Mouse (Mus musculus) layer of hippocampus, adult 8-10 months (tissue): ENCODE results near the gene Lrrc8a. TPM values are rescaled to one million over a fixed set of nuclear protein-coding genes. Genes with fewer than 3 reads are reported as not detected.

Source experiments
- DNase-seq, 2 experiments: peaks; one replicate each; pipeline ENCODE4 v3.0.0; 2022; ENCODE audit warnings: low spot score in 2 of 2
- total RNA-seq, 4 experiments: library from RNA; stranded (reverse); gene quantifications; 2 replicates each; pipeline ENCODE4 v1.2.4; 2022

The Lrrc8a gene
- total RNA-seq, 4 experiments from 2014 or later: 54.5 to 70.6 (median 60.3) TPM

DNA sequence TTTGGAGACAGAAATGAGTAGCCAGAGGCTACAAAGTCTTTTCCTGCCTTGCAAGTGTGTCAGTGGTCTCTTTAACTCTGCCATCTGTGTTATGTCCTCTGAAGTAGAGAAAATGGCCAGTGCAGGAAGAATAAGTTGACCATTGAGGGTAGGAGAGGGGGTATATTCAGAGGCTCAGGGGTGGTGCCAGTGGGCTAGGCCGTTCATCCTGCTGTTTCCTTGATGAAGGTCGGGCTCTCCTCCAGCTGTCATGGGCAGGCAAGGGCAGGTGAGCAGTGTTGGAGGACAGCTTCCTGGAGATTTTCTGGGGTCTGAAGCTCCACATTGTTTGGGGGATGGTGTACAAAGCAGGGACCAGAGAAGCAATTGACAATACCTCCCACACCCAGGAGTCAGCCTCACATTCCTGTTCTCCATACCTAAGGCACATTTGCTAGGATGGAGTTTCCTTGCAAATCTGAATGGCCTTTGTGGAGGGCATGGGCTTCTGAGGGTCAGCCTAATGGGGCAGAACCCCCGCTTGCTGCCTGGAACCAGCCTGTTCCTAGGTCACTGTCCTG, 1.5 kb downstream of the Lrrc8a start:
- DNase-seq: no peak

DNA sequence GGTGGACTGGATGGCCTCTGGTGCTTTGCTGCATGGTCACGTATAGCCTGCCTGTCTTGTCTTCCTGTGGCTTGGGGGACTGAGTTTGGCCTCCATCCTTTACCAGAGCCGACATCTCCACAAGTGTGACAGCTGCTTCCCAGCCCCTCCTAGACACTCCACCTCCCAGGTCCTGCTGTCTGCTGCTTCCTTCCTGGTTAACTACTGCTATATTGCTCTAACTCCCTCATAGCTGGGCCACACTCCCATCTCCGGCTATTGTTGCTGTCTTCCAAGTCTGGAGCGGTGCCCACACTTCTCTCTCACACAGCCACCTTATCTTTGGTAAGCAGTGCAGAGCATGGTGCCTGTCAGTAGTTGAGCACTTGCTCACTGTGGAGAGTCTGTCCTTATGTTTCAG, 2.3 kb downstream of the Lrrc8a start:
- DNase-seq: no peak

DNA sequence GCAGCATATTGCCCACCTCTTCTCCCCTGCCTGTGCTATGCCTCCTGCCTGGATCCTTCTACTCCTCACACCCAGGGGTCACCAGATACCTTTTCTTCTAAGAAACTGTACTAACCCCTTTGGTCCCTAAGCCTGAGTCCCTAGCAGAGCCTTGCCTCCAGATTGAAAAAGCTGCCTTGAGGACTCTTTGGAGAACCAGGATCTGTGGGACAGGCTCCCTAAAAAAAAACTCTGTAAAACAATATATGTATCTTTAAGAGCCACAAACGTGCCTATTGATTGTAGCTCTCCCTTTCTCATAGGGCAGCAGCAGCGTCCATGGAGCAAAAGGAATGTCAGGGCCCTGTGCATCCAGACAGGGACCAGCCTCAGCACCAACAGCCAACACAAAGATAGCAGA, 2.8 kb downstream of the Lrrc8a start, which contains the start of gene Gm28035:
Gm28035 (plus strand) TSS at position 301 of the 400 bp plus-strand sequence.
- DNase-seq: no peak

DNA sequence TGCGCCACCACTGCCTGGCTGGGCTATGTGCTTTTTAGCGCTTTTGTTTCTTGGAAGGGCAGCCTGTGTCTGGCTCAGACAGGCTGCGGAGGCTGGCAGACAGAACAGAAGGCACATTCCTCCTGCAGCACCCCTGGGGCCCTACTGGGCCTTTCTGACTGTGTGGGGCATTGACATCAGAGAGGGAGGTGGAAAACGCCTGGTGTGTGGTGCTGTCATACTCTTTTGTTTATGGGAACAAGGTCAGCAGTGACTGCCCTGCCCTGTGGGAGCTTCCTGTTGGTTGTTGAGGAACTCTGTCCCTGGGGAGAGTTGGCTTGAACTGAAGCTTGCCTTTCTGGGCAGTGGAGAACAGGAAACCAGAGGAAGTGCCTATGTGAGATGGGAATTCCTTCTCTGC, 5.0 kb downstream of the Lrrc8a start:
- DNase-seq: no peak

DNA sequence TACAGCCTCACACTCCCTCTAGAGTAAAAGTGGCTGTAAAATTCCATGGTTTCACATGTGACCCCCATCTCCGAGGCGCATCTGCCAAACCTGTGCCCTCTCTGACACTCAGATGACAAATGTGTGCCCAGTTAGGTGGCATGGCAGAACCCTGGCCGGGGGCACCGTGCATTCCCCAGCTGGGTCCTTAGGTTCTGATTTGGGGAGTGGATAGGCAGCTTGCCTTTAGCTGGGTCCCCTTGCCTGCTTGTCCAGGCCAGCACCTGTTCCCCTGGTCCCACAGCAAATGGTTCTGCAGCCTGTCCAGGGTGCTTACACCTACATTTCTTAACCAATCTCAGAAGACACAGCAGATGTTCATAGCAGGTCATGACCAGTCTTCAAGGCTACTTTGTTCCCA, 5.9 kb downstream of the Lrrc8a start:
- no peak for DNase-seq

DNA sequence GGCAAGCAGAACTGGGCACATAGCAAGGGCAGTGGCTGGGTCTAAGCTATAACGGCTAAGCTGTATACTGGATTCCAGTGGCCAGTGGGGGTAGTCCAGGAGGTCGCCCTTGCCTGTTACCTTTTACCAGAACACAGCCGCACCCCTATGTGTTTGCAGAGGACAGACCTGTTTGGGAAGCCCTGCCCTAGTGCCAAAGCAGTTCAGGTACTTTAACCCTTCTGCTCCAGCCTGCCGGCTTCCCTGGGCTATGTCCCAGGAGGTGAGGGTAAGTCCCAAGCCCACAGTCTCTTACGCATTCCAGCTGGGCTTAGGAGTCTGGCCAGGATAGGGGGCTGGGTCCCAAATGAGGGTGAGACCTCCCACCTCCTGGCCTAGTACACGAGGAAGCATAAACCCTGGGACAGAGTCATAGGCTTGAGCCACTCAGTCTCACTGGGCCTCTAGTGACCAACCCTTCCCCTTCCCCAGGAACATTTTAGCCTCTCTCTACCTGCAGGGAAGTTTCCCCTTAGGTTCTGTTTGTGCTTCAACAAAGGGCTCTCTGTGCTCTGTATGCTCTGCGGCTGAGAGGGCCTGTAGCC, 7.2 kb downstream of the Lrrc8a start:
- no peak for DNase-seq

DNA sequence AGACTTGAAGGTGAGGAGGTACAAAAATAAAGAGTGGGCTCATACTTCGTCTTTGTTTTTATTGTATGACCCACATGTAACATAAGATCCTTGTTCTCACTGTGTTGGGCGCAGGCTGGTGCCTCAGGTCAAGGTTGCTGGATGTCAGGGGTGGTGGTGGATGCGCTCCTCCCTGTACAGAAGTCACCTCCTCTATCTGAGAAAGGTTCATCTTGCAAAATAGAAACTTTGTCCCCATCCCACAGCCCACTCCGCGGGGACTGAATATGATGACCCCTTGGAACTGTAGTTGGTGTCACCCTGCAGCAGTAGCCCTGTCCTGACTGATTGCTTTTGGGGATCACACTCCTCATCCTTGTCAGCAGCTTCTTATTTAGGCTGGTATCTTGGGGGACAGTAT, 9.5 kb downstream of the Lrrc8a start:
- no peak for DNase-seq

DNA sequence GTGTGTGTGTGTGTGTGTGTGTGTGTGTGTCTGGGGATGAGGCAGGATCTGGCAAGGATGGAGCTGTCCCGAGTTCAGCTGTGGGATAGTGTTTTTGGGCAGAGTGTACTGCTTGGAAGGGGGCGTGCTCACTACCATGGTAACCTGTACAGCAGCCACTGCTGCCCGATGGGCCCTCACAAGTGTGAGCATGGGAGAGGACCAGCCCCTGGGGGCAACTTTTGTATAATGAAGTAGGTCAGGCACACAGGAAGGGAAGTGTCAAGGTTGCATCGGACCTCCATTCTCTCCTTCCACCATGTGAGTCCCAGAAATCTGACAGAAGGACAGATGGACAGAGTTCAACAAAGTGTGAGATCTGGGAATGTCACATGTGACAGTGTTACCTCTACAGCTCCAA, 10.2 kb downstream of the Lrrc8a start:
- DNase-seq: no peak

DNA sequence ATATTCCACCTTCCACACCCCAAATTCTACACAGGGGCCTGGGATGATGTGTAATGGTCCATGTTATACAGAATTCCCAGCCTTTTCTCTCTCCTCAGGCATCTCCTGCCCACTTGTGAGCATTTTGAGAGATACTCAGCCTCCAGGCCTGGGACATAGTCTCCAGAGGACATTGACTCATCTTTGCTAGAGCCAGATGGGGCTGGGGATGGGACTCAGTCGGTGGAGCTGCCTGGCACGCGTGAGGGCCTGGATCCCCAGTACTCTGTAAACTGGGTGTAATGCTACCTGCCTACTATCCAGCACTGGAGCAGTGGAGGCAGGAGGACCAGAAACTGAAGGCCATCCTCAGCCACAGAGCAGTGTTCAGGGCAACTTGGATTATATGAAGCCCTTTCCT, 11.7 kb downstream of the Lrrc8a start:
- no peak for DNase-seq

DNA sequence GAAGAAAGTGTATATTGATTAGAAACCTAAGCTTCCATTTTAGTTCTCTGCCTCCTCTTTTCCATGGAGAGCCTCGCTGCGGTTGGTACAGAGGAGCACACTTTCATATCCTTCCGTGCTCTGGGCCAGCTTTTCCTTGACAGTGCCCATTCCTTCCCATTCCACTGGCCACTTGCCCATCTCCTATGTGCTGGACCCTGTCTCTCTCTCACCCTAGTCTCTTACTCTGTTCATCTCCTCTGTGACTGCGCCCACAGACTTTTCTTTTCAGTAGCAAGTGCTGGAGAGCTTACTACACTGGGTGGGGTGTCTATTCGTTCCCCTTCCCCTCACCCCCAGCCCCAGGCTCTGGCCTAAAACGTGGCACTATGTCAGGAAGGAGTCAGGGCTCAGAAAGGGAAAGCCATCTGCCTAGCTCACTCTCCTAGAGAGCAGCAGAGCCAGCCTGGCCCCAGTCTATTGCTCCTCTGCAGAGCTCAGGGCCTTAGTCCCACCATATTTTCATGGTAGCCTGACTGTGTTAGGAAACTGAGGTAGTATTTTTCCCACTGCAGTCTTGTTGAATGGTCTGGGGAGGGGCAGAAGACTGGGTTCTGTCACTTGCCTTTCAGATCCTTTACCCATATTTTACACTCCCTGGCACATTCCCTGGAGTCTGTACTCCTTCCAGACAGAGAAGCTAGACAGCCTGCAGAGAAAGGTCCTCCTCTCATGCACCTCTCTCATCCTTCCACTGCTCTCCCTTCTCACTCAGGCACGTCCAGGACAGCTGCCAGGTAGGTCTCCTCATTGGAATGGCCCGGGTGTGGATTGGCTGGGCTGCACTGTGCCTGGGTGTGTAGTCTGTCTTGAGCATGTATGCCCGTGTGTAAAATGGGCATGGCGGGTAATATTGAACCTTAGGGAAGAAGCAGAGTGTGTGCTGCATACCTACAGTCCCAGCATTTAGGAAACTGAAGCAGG, 12.9 kb downstream of the Lrrc8a start:
- no peak for DNase-seq

DNA sequence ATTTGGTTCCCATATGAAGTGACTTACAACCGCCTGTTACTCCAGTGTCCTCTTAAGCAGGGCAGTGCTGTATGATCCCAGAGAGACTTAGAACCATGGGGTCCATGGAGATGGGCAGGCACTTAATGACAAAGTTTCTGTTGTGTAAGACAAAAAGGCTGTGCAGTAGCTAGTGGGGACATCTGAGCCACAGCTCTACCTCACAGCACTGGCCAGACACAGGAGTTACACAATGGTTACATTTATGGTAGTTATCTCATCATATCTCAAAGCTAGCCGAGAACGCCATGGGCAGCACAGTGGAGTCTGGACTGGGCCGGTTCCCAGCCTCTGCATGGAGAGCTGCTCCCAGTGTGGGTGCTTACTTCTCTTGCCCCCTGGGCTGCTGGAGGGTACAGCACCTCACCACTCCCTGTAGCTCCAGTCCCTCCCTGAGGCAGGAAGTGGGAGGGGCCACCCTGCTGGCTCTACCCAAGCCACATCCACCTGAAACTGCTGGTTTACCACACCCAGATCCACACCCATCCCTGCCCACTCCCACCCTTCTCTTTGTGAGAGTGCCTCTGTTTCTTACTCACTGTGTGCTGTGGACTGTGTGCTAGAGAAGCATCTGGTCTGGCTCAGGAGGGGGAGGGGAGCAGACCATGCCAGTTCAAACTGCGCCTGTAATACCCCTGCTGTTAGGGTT, 14.0 kb downstream of the Lrrc8a start:
- no peak for DNase-seq

DNA sequence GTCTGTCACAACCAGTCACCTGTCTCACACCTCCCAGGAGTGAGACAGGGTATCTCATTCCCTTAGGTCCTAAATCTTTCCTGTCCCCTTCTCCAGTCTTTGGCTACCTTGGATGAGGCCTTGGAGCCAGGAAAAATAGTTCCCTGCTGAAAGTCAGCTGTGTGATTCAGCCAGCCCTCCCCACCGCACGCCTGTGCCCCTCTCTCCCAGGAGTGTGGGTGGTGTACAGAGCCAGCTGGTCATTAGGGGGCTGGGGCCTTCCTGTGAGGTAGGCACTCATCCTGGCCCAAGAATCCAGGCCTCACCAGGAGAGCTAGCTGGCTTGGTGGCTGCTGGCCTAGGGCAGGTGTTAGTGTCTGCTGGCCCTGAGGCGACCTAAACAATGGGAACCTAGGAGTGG, 15.0 kb downstream of the Lrrc8a start:
- DNase-seq: no peak

DNA sequence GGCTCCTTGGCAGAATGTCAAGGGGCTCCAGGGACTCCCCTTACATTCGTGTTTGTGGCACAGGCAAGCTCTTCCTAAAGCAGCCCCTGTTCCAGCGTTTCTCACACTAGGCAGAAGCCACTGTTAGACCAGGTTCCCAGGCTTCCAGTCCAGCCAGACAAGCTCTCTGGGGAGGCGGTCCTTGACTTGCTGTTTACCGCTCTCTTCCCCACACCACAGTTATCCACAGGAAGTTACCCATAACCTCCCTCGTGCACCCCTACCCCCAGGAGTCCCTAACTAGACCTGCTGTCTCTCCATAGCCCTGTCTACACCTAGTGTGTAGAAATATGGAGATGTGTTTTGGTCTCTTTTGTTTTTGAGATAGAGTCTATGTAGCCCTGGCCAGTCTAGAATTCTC, 16.3 kb downstream of the Lrrc8a start:
- DNase-seq: no peak

DNA sequence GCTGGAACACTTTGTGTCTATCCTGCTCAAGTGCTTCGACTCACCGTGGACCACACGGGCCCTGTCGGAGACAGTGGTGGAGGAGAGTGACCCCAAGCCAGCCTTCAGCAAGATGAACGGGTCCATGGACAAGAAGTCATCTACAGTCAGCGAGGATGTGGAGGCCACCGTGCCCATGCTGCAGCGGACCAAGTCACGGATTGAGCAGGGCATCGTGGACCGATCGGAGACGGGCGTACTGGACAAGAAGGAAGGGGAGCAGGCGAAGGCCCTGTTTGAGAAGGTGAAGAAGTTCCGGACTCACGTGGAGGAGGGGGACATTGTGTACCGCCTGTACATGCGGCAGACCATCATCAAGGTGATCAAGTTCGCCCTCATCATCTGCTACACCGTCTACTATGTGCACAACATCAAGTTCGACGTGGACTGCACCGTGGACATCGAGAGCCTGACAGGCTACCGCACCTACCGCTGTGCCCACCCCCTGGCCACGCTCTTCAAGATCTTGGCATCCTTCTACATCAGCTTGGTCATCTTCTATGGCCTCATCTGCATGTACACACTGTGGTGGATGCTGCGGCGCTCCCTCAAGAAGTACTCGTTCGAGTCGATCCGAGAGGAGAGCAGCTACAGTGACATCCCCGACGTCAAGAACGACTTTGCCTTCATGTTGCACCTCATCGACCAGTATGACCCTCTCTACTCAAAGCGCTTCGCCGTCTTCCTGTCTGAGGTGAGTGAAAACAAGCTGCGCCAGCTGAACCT, 18.3 kb downstream of the Lrrc8a start:
- DNase-seq: no peak

DNA sequence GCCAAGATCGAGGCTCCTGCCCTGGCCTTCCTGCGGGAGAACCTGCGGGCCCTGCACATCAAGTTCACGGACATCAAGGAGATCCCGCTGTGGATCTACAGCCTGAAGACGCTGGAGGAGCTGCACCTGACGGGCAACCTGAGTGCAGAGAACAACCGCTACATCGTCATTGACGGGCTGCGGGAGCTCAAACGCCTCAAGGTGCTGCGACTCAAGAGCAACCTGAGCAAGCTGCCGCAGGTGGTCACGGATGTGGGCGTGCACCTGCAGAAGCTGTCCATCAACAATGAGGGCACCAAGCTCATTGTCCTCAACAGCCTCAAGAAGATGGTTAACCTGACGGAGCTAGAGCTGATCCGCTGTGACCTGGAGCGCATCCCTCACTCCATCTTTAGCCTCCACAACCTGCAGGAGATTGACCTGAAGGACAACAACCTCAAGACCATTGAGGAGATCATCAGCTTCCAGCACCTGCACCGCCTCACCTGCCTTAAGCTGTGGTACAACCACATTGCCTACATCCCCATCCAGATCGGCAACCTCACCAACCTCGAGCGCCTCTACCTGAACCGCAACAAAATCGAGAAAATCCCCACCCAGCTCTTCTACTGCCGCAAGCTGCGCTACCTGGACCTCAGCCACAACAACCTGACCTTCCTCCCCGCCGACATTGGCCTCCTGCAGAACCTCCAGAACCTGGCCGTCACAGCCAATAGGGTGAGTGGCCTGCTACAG, 19.3 kb downstream of the Lrrc8a start:
- DNase-seq: no peak

DNA sequence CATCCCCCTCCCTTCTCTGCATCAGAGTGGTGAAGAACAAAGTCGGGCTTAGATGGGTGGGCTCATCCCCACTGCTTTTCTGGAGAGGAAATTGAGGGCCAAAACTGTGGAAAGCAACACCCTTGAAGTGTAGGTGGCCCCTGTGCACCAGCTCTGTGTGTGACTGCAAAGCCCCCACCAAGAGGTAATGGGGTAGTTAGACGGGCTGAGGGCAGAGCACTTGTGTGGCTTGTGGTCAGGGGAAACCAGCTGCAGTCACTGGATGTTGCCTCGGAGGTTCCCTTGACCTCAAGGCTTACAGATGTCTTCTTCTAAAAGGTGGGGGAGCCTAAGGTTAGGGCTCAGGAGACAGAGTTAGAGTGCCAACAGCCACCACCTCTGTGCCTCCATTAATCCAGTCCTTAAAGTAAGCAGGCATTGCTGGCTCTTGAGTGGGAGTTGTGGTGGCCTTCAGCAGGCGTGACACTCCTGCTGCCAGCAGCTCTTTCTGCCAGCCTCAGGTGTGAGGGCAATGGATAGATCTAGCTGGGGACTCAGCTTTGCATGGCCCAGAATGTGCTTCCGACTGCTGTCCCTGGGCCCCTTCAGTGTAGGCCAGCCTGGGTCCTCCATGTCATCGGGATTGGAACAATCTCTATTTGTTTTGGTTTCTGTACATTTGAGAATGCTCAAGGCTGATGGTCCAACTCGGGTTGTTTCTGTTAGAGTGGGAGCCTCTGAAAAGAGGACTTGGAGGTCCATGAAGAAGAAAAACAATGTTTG, 20.4 kb downstream of the Lrrc8a start:
- no peak for DNase-seq

DNA sequence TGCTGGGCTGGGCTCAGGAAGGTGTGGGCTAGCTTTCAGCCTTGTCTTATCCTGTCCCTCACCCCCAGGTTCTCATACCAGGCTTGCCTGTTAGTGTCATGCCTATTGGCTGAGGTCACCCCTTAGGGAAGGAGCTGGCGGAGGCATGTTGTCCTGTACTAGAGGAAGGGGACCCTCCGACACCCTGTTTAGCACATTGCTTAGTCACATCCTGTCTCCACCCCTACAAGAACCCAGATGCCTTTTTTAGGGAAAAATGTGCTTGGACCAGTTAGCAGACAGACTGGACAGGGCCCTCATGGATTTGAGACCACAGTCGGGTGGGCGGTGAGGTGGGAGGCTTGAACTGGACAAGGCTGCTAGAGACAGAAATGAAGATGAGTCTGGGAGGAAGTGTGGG, 21.1 kb downstream of the Lrrc8a start:
- DNase-seq: no peak

DNA sequence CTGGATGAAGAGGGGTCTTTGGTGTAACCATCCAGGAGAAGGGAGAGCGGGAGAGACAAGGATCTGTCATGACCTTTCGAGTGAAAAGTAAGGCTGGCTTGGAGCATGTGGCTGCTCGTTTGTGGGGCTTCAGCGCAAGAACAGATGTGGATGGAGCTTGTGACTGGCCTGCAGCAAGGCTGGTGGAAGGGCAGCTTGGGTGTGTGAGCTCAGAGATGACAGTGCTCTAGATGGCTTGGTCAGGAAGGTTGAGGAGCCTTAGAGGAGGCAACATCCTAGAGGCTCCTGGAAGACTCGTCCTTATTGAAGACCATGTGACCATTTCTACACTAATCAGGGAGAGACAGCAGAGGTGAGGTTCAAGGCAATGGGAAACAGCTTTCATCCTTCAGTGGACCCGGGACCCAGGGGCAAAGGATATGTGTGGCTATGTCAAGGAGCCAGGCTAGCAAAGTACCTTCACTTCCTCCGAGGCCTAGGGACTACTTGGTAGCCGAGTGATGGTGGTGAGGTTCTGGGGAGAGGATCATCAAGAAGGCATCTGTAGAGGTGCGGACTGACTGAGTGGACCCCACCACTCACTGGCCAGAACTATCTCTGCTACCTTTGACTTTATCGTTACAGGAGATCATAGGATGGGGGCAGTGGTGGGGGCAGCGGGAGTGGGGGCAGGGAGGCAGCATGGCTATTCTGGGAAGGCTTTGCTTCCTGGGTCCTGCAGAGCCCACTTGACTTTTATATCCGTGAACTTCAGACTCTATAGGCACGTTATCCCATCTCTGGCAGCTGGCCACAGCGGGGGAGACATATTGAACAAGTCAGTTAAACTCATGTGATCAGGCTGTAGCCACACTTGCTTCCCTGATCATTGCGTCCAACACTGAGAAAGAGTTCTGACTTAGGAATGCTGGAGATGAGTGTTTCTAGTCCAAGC, 21.9 kb downstream of the Lrrc8a start:
- DNase-seq: no peak
